Mouse (Mus musculus) urinary bladder, adult 18-20 months (tissue): ENCODE measurements at regions not wholly inside any gene's neighbourhood (a gene's known extent, or its start where the extent isn't known, plus 50 kb on each side); places are given as distances from the start of the nearest gene placed in this dataset.

Source experiments
- DNase-seq, 2 experiments: peaks; one replicate each; pipeline ENCODE4 v3.0.0; 2022; ENCODE audit warnings: low spot score in 2 of 2, mixed read lengths in 2 of 2

GRCm38 (mm10) chr3:9884691-9885354 lies 203.1 kb upstream of the Gm9833 start:
- no peak for DNase-seq

- DNase-seq, result peak in 1 of 2 experiments; percentile 21
Observed at GRCm38 (mm10) chr3:9885565-9885964, 202.3 kb upstream of the Gm9833 start.

GRCm38 (mm10) chr3:9886077-9886476 lies 201.8 kb upstream of the Gm9833 start:
- DNase-seq, result no peak

GRCm38 (mm10) chr3:9886765-9887626 lies 200.9 kb upstream of the Gm9833 start:
- no peak for DNase-seq

- DNase-seq, result no peak
Observed at GRCm38 (mm10) chr3:9887627-9887994, 200.3 kb upstream of the Gm9833 start.

GRCm38 (mm10) chr3:9888051-9888450 lies 199.9 kb upstream of the Gm9833 start:
- DNase-seq, result no peak

GRCm38 (mm10) chr3:9892884-9893494 lies 194.9 kb upstream of the Gm9833 start:
- no peak for DNase-seq

- DNase-seq, result no peak
Observed at GRCm38 (mm10) chr3:9895396-9896135, 192.3 kb upstream of the Gm9833 start.

GRCm38 (mm10) chr3:9896303-9896702 lies 191.6 kb upstream of the Gm9833 start:
- DNase-seq, result no peak

GRCm38 (mm10) chr3:9901663-9902062 lies 186.2 kb upstream of the Gm9833 start:
- DNase-seq, result no peak

- DNase-seq, result no peak
Observed at GRCm38 (mm10) chr3:9913357-9913756, 174.6 kb upstream of the Gm9833 start.

- DNase-seq, result no peak
Observed at GRCm38 (mm10) chr3:9916538-9917106, 171.3 kb upstream of the Gm9833 start.

- DNase-seq, result no peak
Observed at GRCm38 (mm10) chr3:9920331-9920730, 167.6 kb upstream of the Gm9833 start.

- DNase-seq, result no peak
Observed at GRCm38 (mm10) chr3:9921730-9922129, 166.2 kb upstream of the Gm9833 start.

GRCm38 (mm10) chr3:9922541-9923046 lies 165.3 kb upstream of the Gm9833 start:
- DNase-seq, result no peak

- DNase-seq, result no peak
Observed at GRCm38 (mm10) chr3:9924630-9925029, 163.3 kb upstream of the Gm9833 start.

- no peak for DNase-seq
Observed at GRCm38 (mm10) chr3:9936853-9937441, 151.0 kb upstream of the Gm9833 start.

- DNase-seq, result no peak
Observed at GRCm38 (mm10) chr3:9938651-9939050, 149.3 kb upstream of the Gm9833 start.

- DNase-seq, result no peak
Observed at GRCm38 (mm10) chr3:9942631-9943030, 145.3 kb upstream of the Gm9833 start.

- peak; percentile 28 to 56 for DNase-seq
Observed at GRCm38 (mm10) chr3:9947357-9948065, 140.4 kb upstream of the Gm9833 start.
